Mouse (Mus musculus): Measurements from ENCODE around the gene Cstf2t.

DNA sequence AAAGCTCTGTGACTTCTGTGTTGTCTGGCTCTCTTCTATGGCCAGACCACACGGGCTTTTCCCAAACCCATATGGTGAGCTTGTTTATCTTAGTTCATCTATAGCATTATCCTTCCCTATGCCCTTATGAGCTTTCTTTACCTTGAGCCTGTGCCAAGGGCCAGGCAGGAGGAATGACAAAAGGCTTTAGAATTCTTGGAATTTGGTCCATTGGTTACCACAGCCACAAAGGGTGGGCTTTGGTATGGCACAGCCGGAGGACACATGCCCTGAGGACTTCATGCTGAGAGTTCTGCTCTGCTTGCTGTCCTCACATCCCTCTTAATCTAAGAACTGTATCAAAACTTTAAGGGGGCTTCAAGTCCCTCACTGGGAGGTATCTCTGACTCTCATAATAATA is 53.7 kb downstream of the Cstf2t start:
- no peak for TF ChIP-seq CTCF (IDR thresholded peaks at IDR 0.05)
- no peak for TF ChIP-seq EP300 (IDR thresholded peaks at IDR 0.05)

Data from lung, postnatal 0 days (tissue).